Mouse (Mus musculus) embryo, embryonic 11 days (tissue): ENCODE measurements around the gene Trpm4.

Source experiments
- DNase-seq: peaks from one replicate; pipeline ENCODE4 v3.0.0-alpha.2; 2015

Trpm4 gene

GRCm38 (mm10) chr7:45346905-45347304 lies 13.3 kb upstream of the Trpm4 start:
- DNase-seq, result no peak

- no peak for DNase-seq
Measured at GRCm38 (mm10) chr7:45343543-45343942, 10.0 kb upstream of the Trpm4 start.

DNA sequence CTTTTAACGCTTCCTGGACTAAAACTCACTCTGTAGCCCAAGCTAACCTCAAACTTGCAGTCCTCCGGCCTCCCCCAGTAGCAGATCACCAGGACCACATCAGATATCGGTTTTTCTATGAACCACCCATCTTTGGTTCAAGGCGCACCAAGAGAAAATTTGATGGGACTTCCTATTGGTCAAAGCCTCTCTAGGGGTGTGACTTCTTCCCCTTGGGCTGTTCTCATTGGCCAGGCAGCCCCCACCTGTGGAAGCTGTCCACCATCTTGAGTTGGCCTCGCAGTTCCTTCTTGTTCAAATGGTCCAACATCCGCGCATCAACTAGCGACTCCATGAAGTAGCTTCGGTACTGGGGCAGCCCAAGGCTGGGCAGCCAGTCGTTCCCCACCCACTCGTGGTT lies 8.5 kb upstream of the Trpm4 start:
- DNase-seq, result no peak

GRCm38 (mm10) chr7:45341303-45341702 lies 7.7 kb upstream of the Trpm4 start:
- peak; percentile 89 for DNase-seq

GRCm38 (mm10) chr7:45340669-45341068 lies 7.1 kb upstream of the Trpm4 start:
- peak; percentile 88 for DNase-seq

- no peak for DNase-seq
Measured at GRCm38 (mm10) chr7:45340066-45340442, 6.5 kb upstream of the Trpm4 start.

DNA sequence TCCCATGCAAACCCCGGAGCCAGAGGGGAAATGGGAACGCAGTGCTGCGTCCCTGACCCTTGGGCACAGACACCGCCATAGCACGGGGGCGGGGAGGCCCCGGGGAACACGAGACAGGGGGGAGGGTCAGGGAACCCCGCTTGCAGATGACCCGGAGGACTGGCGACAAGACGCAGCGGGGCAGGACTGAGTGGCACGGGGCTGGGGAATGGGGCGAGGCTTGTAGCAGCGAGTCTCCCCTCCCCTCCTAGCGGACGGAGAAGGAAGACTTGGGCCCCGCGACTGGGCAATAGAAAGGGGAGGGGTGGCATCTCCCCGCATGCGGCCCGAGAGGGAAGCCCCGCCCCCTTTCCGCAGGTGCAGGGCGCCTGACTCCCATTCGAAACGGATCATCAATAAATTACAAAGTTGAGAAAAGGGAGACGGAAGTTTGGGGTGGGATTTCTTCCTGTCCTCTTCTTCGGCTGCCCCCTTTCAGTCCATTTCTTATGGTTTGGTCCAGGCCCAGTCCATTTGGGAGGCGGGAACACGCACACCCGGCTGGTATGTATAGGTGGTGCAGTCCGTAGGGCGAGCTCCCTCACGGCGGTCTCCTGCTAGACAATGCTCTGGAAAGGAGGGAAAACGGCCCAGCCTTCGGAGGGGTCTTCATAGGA lies 6.0 kb upstream of the Trpm4 start:
- peak; percentile 91 for DNase-seq

- DNase-seq, result peak; percentile 66
Measured at GRCm38 (mm10) chr7:45338161-45338911, 4.8 kb upstream of the Trpm4 start.

DNA sequence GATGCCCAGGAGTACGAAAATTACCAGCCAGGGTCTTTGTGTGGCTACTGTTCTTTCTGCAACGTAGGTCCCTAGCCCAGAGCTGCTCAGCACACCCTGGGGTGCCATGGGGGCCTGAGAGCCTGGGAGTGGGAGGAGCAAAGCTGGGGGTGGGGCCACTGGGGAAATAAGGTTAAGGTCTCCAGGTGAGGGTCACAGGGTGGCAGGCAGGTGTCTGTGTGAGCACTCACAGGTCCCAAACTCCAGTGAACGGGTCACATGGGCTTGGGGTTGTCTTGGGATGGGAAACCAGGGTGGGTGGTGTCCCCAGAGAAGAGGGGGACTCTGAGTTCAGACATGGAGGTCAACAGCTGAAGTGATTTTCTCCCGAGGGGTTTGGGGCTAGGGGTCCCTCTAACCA lies 3.9 kb upstream of the Trpm4 start:
- DNase-seq, result no peak

GRCm38 (mm10) chr7:45336319-45336718 lies 2.7 kb upstream of the Trpm4 start:
- no peak for DNase-seq

DNA sequence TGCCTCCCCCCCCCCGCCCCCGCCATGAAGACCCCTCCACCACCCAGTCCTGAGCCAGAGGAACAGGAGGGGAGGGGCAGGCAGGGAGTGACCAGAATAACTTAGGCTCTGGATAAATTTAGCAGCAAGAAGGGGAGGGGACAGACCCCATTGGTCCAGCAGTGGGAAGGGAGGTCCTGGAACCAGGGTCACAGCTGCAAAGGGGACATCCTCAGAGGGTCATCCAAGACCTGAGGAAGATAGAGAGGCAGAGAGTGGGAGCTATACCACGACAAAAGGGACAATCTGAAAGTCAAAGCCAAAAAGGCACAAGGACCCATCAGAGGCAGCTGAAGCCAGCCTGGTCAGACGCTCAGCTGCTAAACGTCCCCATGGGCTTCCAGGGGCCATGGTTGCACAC lies 1.5 kb upstream of the Trpm4 start, which contains the start of gene Hrc:
Hrc (plus strand) TSS at position 235 of the 400 bp plus-strand sequence.
- DNase-seq, result no peak

GRCm38 (mm10) chr7:45334605-45335004 lies 1.0 kb upstream of the Trpm4 start:
- DNase-seq, result no peak

GRCm38 (mm10) chr7:45332685-45333425 lies 725 bp downstream of the Trpm4 start:
- peak; percentile 83 for DNase-seq

DNA sequence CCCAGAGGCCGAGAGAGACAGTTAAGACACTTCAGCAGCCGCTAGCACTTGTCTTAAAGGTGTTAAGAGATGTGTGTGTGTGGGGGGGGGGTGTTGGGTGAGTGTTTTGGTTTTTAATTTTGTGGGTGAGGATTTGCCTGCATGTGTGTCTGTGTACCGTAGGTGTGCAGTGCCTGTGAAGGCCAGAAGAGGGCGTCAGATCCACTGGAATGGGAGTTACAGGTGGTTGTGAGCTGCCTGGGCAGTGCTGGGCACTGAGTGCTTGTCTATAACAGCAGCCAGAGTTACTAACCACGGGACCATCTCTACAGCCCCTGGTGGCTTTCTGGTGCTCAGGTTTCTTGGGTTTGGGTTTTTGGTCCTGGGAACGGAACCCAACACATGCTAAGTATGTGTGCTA lies 2.1 kb downstream of the Trpm4 start:
- no peak for DNase-seq

DNA sequence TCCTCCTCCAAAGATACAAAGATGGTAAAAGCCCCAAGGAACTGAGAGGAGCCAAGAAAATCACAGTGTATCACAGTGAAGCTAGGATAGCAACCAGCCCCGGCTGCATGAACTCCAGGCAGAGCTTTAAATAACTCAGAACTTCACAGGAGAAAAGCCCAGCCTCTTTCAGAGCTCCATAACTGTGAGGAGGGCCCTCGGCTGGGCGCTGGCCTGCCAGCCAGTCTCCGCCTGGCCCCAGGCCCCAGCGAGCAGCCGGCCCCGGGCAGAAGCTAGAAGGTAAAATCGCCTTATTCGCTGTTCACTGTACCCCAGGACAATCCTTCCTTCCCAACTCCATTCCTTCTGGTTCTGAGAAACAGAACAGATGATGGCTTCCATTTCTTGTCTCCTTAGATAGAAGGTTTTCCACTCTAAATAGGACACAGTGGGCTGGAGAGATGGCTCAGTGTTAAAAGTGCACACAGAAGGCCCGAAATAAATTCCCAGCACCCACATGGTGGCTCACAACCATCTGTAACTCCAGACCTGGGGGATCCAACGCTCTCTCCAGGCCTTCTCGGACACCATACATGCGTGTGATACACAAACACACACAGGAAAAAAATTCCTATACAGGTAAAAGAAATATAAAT lies 4.6 kb downstream of the Trpm4 start:
- DNase-seq, result no peak

- DNase-seq, result no peak
Measured at GRCm38 (mm10) chr7:45325800-45326199, 7.8 kb downstream of the Trpm4 start.

GRCm38 (mm10) chr7:45323069-45323468 lies 10.5 kb downstream of the Trpm4 start:
- no peak for DNase-seq

DNA sequence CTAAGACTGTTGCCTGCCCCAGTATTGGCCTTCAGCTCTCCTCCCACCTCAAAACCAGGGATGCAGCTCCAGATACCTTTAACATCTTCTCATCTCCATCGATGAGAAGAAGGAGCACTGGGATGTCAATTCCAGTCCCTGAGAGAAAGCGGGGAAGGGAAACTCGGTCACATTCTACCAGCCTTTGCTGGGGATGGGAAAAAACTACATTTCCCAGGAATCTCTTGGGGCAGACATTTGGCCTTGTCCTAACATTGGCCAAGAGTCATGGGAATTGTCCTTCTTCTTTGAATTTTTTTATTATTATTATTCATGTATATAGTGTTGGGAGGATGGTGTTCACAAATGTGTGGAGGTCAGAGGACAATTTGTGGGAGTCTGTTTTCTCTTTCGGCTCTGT lies 11.3 kb downstream of the Trpm4 start:
- no peak for DNase-seq

- DNase-seq, result no peak
Measured at GRCm38 (mm10) chr7:45316536-45316935, 17.0 kb downstream of the Trpm4 start.

DNA sequence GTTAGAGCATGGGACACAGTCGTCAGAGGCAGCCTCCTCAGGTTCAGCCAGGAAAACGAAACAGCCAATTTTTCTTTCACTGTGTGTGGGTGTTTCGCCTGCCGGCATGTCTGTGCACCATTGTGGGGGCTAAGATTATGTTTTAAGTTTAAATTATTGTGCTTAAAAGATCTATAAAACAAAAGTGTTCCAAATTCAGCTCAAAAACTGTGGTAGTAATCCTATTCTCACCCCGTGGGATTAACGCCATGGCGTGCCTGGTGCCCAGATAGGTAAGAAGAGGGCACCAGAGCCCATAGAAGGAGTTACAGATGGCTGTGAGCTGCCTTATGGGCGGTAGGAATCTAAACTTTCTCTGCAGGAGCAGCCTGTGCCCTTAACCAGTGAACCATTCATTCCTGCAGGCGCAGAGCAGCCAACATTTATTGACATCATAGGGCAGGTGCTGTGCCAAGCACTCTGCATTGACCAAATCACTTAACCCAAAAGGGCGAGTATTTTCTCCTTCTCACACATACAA lies 18.3 kb downstream of the Trpm4 start:
- no peak for DNase-seq

GRCm38 (mm10) chr7:45313495-45313894 lies 20.1 kb downstream of the Trpm4 start:
- DNase-seq, result peak; percentile 10

DNA sequence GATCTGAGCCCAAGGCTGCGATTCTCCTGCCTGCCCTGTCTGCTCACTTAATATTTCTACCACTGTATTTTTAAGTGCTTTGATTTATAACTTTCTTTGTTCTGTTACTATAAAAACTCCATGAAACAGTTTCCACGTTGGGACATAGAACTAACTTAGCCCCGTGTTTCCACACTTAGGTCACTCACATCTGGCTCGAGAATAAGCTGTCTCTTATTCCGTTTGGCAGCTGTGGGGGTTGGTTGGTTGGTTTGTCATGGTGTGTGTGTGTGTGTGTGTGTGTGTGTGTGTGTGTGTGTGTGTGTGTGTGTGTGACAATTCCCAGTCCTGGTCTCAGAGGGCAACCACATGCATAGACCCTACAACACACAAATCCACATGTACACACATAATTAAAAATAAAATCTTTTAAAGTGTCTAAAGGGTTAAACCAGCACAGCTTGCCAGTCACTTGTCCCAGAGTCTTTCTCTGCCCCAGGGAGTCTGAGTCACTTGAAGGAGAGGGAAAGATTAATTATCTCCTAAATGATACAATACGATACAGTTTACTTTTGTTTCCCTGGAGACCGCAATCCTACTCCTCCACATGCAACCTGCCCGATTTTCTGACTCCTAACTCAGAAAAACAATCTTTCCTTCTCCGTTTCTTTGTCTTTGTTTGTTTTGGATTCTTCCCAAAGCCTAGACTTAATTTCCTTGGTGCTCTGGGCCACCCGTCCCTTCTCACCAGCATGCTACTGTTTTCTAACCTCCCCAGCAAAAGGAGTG lies 20.7 kb downstream of the Trpm4 start:
- peak; percentile 45 for DNase-seq
